Mouse (Mus musculus) adrenal gland, adult 8-10 months (tissue): ENCODE data around the gene Nhlrc4. TPM values are rescaled to one million over a fixed set of nuclear protein-coding genes. Genes with fewer than 3 reads are reported as not detected.

Experiments
- DNase-seq: peaks from one replicate; pipeline ENCODE4 v3.0.0; 2022
- total RNA-seq, 4 experiments: library from RNA; stranded (reverse); gene quantifications; 2 replicates each; pipeline ENCODE4 v1.2.4; 2022

Gene Nhlrc4
- total RNA-seq, 4 experiments from 2014 or later = not detected

GRCm38 (mm10) chr17:25922120-25922519 is 22.6 kb downstream of the Nhlrc4 start:
- no peak for DNase-seq

DNA sequence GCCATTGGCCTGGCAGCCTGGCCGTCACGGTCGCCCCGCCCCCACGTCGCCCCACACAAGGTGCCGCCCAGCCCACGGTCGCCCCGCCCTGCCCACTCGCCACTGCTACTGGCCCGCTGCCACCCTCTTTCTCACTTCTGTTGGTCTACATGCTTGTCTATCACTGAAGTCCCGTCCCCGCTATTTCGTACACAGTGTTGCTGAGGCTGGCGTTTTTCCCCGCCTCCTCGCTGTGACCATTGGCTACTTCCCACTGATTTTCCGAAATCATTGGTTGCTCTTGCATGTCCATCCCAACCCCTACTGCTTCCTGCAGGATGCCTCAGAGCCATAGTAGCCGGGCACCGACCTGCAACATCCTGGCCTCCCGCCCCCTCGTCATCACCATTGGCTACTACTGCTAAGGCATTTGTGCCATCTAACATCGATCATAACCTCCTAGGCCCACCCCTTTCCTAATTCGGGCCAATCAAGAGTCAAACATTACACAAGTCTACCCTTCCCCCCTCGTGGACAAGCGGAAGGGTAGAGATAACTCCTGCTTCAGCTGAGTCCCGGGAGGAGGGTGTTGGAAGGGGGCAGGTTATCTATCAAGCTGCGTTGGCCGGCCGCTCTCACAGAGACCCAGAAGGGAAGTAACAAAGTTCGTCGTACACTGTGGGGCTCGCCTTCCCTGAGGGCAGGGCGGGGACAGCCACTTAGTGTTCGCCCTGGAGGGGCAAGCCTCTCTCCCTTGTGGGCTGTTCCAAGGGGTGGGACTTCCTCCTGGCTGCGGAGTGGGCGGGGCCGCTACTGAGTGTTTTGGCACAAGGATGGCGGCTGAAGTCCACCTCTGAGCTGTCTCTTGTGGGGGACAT is 24.7 kb downstream of the Nhlrc4 start:
- peak; percentile 100 for DNase-seq

DNA sequence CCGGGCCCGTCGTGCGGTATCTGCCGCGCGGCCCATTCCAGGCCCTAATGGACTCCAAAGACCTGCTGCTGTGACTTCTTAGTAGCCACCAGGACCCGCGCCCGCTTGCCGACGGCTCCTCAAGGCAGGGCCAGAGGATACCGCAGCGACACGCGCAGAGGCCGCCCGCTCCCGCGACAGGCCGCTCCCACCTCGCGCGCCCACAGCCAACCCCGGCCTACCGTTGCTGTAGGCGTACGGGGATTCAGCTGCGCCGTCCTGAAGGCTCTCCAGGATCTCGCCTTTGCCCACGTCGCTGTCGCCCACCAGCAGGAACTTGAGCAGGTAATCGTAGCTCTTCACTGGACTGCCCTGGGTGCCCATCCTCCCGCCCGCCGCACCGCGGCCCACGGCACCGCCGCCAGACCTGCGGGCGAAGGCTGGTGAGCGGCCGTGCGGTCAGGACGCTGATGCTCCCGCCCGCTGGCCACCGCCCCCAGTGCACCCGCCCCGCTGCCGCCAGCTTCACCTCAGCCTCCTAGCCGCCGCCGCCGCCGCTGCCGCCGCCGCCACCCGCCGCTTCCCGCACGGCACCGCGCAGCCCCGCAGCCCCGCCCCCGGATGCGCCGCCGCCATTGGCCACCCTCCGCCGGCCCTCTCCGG is 25.5 kb downstream of the Nhlrc4 start, which contains the start of gene Rab40c:
Rab40c (minus strand) TSS at position 584 of the 642 bp plus-strand sequence.
- no peak for DNase-seq

GRCm38 (mm10) chr17:25918037-25918750 is 26.6 kb downstream of the Nhlrc4 start:
- DNase-seq = no peak

- DNase-seq = peak; percentile 86
These were observed 27.7 kb downstream of the Nhlrc4 start for GRCm38 (mm10) chr17:25916931-25917647.

- peak; percentile 29 for DNase-seq
These were observed 30.5 kb downstream of the Nhlrc4 start for GRCm38 (mm10) chr17:25914295-25914694.

DNA sequence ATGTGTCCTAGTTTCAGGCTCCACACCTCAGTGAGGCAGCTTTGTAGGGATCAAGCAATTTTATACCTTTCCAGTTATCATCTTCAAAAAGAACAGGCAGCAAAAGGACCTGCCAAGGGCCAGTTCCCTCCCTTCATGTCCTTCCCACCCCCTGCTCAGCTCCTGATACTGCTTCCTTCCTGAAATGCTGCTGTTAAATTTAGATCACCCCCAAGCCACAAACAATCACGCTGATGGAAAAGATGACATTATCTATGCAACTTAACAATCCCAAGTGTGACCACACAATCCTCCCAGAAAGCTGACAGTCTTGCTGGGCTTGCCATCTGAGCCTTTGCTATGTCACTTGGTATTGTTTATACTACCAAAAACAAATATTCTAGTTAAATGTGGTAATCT is 30.9 kb downstream of the Nhlrc4 start:
- DNase-seq = no peak

GRCm38 (mm10) chr17:25913186-25913876 is 31.4 kb downstream of the Nhlrc4 start:
- DNase-seq = peak; percentile 58

GRCm38 (mm10) chr17:25911816-25912215 is 32.9 kb downstream of the Nhlrc4 start:
- peak; percentile 79 for DNase-seq

DNA sequence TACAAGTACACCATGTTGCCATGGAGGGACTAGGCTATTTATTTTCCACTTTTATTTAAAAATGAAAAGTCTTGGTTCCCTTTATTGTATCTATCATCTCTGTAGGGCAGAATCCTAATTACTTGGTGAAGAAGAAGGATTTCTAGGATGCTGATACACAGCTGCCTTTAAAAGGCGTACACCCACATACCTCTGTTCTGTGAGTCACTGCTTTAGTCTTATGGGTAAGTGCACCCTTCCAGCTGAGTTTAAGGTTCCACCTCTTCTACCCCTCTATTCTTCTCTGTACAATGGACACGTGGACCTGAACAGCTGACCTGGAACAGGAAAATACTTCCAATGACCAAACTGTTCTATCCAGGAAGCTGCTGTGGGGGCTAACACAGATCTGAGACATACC is 37.1 kb downstream of the Nhlrc4 start:
- no peak for DNase-seq

- DNase-seq = no peak
These were observed 41.7 kb downstream of the Nhlrc4 start for GRCm38 (mm10) chr17:25903061-25903460.

DNA sequence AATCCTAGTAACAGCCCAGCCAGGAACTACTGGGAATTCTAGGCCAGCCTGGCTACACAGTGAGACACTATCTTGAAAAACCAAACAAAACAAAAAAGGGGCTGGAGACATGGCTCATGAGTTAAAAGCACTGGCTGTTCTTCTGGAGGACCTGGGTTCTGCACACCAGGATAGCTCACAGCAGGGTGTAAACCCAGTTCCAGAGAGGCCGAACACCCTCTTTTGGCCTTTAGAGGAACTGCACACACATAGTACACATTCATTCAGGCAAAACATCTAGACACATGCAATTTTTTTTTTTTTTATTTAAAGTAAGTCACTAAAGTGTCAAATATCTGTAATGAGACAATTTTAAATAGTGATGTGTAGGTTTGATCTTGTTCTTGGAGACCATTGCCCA is 44.6 kb downstream of the Nhlrc4 start:
- DNase-seq = no peak

DNA sequence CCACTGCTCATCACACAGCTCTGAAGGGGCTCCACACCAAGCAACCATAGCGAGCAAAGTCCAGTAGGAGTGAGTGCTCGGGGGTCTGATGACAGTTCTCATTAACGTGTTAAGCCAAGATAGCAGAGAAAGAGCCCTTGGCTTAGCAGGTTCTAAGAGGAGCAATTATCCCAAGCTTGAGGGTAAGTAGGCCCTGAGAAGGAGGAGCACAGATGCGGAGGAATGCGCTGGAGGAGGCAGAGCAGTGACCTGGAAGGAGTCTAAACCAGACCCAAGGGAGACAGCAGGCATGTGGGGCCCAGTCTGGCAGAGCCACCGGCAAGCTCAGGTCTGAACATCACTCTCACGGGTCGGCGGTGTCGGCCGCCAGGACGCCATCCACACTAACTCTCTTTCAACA is 48.9 kb downstream of the Nhlrc4 start:
- no peak for DNase-seq

DNA sequence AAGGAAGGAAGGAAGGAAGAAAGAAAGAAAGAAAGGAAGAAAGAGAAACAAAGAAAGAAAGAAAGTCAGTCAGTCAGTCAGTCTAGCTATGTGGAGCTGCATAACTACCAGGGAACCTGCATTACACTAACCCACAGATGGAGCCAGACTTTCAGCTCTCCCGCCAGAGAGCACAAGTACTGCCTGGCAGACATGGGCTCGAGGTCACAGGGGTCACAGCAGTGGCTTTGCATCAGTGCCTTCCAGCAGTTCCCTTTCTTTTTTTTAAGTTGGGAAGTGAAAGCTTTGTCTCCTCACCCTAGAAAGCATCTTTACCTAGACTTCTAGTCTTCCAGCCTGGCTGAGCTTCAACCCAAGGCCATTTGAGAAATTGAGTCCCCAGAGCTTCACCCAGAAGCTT is 49.3 kb downstream of the Nhlrc4 start:
- no peak for DNase-seq

DNA sequence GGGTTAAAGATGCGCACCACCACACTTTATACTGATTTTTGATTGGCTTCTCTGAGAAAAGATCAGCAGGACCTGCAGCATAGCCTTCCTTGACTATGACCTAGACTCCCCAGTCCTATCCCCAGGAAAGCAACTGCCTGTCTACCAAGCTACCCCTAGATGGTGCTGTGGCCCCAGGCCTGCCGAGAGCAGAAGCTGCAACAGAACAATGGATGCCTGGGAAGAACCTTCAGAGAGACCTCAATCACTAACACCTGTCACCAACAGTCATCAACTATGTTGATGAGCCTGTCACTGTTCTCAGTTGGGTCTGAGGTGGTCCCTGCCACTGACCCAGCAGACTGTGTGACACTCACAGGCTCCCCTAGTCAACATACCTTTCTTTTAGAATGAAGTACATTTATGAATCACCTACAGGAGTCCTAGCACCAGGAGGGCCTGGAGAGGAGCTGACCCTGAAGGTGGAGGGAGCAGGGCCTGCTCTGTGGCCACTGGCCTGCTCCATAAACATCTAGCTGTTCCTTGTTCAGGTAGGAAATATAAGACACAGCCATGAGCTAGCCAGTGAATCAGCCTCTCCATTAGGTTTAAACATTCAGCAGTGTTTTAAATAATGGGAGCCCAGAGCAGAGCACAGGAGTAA is 50.7 kb downstream of the Nhlrc4 start:
- no peak for DNase-seq

Other genes starting within 250 kb of the Nhlrc4 start
- 1 to 10 TPM in 1 of 4 experiments, under 1 TPM in 1, not detected in 2; 0.74 to 2.9 TPM for gene Gng13, start 227.8 kb downstream of the Nhlrc4 start, total RNA-seq
- gene Chtf18, start 217.5 kb downstream of the Nhlrc4 start, total RNA-seq = 1 to 10 TPM; 1.2 to 4.9 (median 2.6) TPM
- 10 to 100 TPM; 17.8 to 23.5 (median 20.4) TPM for gene Rpusd1, start 217.3 kb downstream of the Nhlrc4 start, total RNA-seq
- gene Mslnl, start 208.9 kb downstream of the Nhlrc4 start, total RNA-seq = under 1 TPM; 0.09 to 0.52 (median 0.30) TPM
- 1 to 10 TPM; 4.8 to 7.1 (median 6.0) TPM for gene Msln, start 190.6 kb downstream of the Nhlrc4 start, total RNA-seq
- gene Narfl, start 171.2 kb downstream of the Nhlrc4 start, total RNA-seq = 10 to 100 TPM; 34.8 to 45.2 (median 40.1) TPM
- 10 to 100 TPM; 21.4 to 67.2 (median 55.9) TPM for gene Haghl, start 159.3 kb downstream of the Nhlrc4 start, total RNA-seq
- gene Ccdc78, start 158.4 kb downstream of the Nhlrc4 start, total RNA-seq = under 1 TPM in 1 of 4 experiments, not detected in 3; 0.15 TPM
- gene Fam173a, start 152.1 kb downstream of the Nhlrc4 start, total RNA-seq = 100 to 1,000 TPM in 3 of 4 experiments, 10 to 100 TPM in 1; 91.1 to 131 (median 117) TPM
- not detected for gene AC134908.4, start 149.3 kb downstream of the Nhlrc4 start, total RNA-seq
- gene Metrn, start 147.8 kb downstream of the Nhlrc4 start, total RNA-seq = 10 to 100 TPM; 31.4 to 45.8 (median 39.3) TPM
- gene Fbxl16, start 135.9 kb downstream of the Nhlrc4 start, total RNA-seq = 10 to 100 TPM; 37.9 to 62.9 (median 43.0) TPM
- gene Wdr24, start 121.3 kb downstream of the Nhlrc4 start, total RNA-seq = 10 to 100 TPM; 21.9 to 28.0 (median 24.5) TPM
- 100 to 1,000 TPM; 104 to 137 (median 119) TPM for gene Jmjd8, start 116.1 kb downstream of the Nhlrc4 start, total RNA-seq
- gene Stub1, start 111.6 kb downstream of the Nhlrc4 start, total RNA-seq = 100 to 1,000 TPM; 184 to 246 (median 214) TPM
- 10 to 100 TPM; 14.7 to 79.0 (median 33.0) TPM for gene Rhbdl1, start 107.7 kb downstream of the Nhlrc4 start, total RNA-seq
- gene Gm20683, start 103.2 kb downstream of the Nhlrc4 start, total RNA-seq = 10 to 100 TPM in 3 of 4 experiments, 1 to 10 TPM in 1; 7.3 to 36.4 (median 20.8) TPM
- gene Rhot2, start 100.1 kb downstream of the Nhlrc4 start, total RNA-seq = 100 to 1,000 TPM in 3 of 4 experiments, 10 to 100 TPM in 1; 89.3 to 155 (median 139) TPM
- 10 to 100 TPM; 14.7 to 41.8 (median 22.9) TPM for gene Wdr90, start 83.5 kb downstream of the Nhlrc4 start, total RNA-seq
- 100 to 1,000 TPM; 264 to 492 (median 338) TPM for gene Mcrip2, start 76.2 kb downstream of the Nhlrc4 start, total RNA-seq
- gene Mettl26, start 69.9 kb downstream of the Nhlrc4 start, total RNA-seq = 100 to 1,000 TPM; 113 to 215 (median 150) TPM
- gene Wfikkn1, start 64.1 kb downstream of the Nhlrc4 start, total RNA-seq = 1 to 10 TPM; 1.6 to 2.9 (median 2.0) TPM
- 10 to 100 TPM; 33.9 to 65.0 (median 36.3) TPM for gene Rab40c, start 25.2 kb downstream of the Nhlrc4 start, total RNA-seq
- 100 to 1,000 TPM; 101 to 126 (median 111) TPM for gene Pigq, start within 50 bp of the Nhlrc4 start, total RNA-seq
- not detected for gene A930017K11Rik, start 7.6 kb upstream of the Nhlrc4 start, total RNA-seq
- gene Capn15, start 40.8 kb upstream of the Nhlrc4 start, total RNA-seq = 10 to 100 TPM; 20.1 to 34.6 (median 24.9) TPM
- 10 to 100 TPM; 22.7 to 37.2 (median 29.9) TPM for gene Rab11fip3, start 124.6 kb upstream of the Nhlrc4 start, total RNA-seq
- 10 to 100 TPM; 23.0 to 26.8 (median 24.2) TPM for gene Decr2, start 145.4 kb upstream of the Nhlrc4 start, total RNA-seq
- gene Nme4, start 150.6 kb upstream of the Nhlrc4 start, total RNA-seq = 10 to 100 TPM in 1 of 4 experiments, 1 to 10 TPM in 3; 2.1 to 10.4 (median 6.0) TPM
- 10 to 100 TPM in 3 of 4 experiments, 1 to 10 TPM in 1; 7.8 to 14.9 (median 12.0) TPM for gene Tmem8, start 168.3 kb upstream of the Nhlrc4 start, total RNA-seq
- gene Mrpl28, start 178.5 kb upstream of the Nhlrc4 start, total RNA-seq = 10 to 100 TPM; 96.1 to 98.0 (median 96.8) TPM
- 10 to 100 TPM; 42.6 to 52.2 (median 46.2) TPM for gene Axin1, start 193.7 kb upstream of the Nhlrc4 start, total RNA-seq